Mouse (Mus musculus): Measurements from ENCODE around the gene Mageb18.
"Not testable (repeated sequence)": the region's sequence is repeated elsewhere in the genome, so short reads cannot be mapped to it uniquely, and the experiment has no call there.

Mageb18 gene

GRCm38 (mm10) chrX:92599472-92599871, at the start of gene Mageb18:
Gene Mageb18, minus strand, starts transcription at chrX:92599572.
- no peak for DNase-seq (ENCODE audit: low spot score in 2 of 2)

- DNase-seq (ENCODE audit: low spot score in 2 of 2): no peak
Observed at GRCm38 (mm10) chrX:92612788-92613187, 13.4 kb upstream of the Mageb18 start.

GRCm38 (mm10) chrX:92610466-92610865, 11.1 kb upstream of the Mageb18 start:
- DNase-seq (ENCODE audit: low spot score in 2 of 2): no peak

- no peak for DNase-seq (ENCODE audit: low spot score in 2 of 2)
Observed at GRCm38 (mm10) chrX:92597324-92597723, 2.0 kb downstream of the Mageb18 start.

GRCm38 (mm10) chrX:92527826-92528225, 71.5 kb downstream of the Mageb18 start:
- DNase-seq (ENCODE audit: low spot score in 2 of 2): no peak

GRCm38 (mm10) chrX:92498254-92498653, 101.1 kb downstream of the Mageb18 start:
- no peak for DNase-seq (ENCODE audit: low spot score in 2 of 2)

- DNase-seq (ENCODE audit: low spot score in 2 of 2): not testable (repeated sequence)
Observed at GRCm38 (mm10) chrX:92489649-92490048, 109.7 kb downstream of the Mageb18 start, which contains the start of gene Gm5941. Gene Gm5941, plus strand, starts transcription at chrX:92489949.

GRCm38 (mm10) chrX:92464773-92465172, 134.6 kb downstream of the Mageb18 start:
- no peak for DNase-seq (ENCODE audit: low spot score in 2 of 2)

- DNase-seq (ENCODE audit: low spot score in 2 of 2): no peak
Observed at GRCm38 (mm10) chrX:92460496-92460895, 138.9 kb downstream of the Mageb18 start.

- DNase-seq (ENCODE audit: low spot score in 2 of 2): no peak
Observed at GRCm38 (mm10) chrX:92387384-92387783, 212.0 kb downstream of the Mageb18 start.

GRCm38 (mm10) chrX:92342924-92343323, 256.4 kb downstream of the Mageb18 start:
- no peak for DNase-seq (ENCODE audit: low spot score in 2 of 2)

- DNase-seq (ENCODE audit: low spot score in 2 of 2): no peak
Observed at GRCm38 (mm10) chrX:92340906-92341305, 258.5 kb downstream of the Mageb18 start.

- no peak for DNase-seq (ENCODE audit: low spot score in 2 of 2)
Observed at GRCm38 (mm10) chrX:92339551-92339950, 259.8 kb downstream of the Mageb18 start.

- no peak for DNase-seq (ENCODE audit: low spot score in 2 of 2)
Observed at GRCm38 (mm10) chrX:92333459-92333858, 265.9 kb downstream of the Mageb18 start.

- DNase-seq (ENCODE audit: low spot score in 2 of 2): no peak
Observed at GRCm38 (mm10) chrX:92323599-92323998, 275.8 kb downstream of the Mageb18 start.

GRCm38 (mm10) chrX:92280619-92281018, 318.8 kb downstream of the Mageb18 start:
- no peak for DNase-seq (ENCODE audit: low spot score in 2 of 2)
